Mouse (Mus musculus): ENCODE data around the gene Gm49403. TPM values are rescaled to one million over a fixed set of nuclear protein-coding genes. Genes with fewer than 3 reads are reported as not detected.

The Gm49403 gene
- polyA plus RNA-seq, 1 experiment: not detected

DNA sequence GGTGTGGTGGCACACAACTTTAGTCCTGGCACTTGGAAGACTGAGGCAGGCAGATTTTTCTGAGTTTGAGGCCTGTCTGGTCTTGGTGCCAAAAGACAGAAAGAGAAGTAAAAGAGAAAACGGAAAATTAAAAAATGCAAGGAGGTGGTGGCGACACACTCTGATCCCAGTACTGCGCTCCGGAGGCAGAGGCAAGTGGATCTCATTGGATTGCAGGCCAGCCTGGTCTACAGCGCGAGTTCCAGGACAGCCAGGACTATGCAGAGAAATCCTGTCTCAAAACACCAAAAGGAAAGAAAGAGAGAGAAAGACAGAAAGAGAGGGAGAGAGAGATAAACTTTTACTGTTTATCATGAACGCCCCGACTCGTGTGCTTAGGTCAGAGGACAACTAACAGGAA, 12.9 kb upstream of the Gm49403 start:
- Histone ChIP-seq H3K4me3 (ENCODE audit: insufficient read depth, low read length) (peak overlapping the region; percentile 54), H3K4me1 (ENCODE audit: control insufficient read depth, insufficient read depth, low read length) (no peaks in the 10 kb centered on the region), H3K27ac (ENCODE audit: insufficient read depth, low read length) (no peak overlapping the region)
- no peak for TF ChIP-seq CTCF (IDR thresholded peaks at IDR 0.05; ENCODE audit: borderline replicate concordance, insufficient read depth, low read length)
- no peak for TF ChIP-seq POLR2A (IDR thresholded peaks at IDR 0.05; ENCODE audit: low read depth, low read length)

- Histone ChIP-seq H3K27ac (ENCODE audit: insufficient read depth, low read length) (peak within 1 kb of the TSS; percentile 69), H3K4me1 (ENCODE audit: control insufficient read depth, insufficient read depth, low read length) (no peaks in the 10 kb centered on the region), H3K4me3 (ENCODE audit: insufficient read depth, low read length) (peak within 1 kb of the TSS; percentile 83)
- no peak for TF ChIP-seq CTCF (IDR thresholded peaks at IDR 0.05; ENCODE audit: borderline replicate concordance, insufficient read depth, low read length)
- TF ChIP-seq POLR2A (IDR thresholded peaks at IDR 0.05; ENCODE audit: low read depth, low read length): peak; percentile 62
Measured at GRCm38 (mm10) chr19:8871267-8872186, 12.2 kb upstream of the Gm49403 start, which contains the start of gene Ubxn1. Gene Ubxn1 (plus strand): TSS chr19:8871496.

DNA sequence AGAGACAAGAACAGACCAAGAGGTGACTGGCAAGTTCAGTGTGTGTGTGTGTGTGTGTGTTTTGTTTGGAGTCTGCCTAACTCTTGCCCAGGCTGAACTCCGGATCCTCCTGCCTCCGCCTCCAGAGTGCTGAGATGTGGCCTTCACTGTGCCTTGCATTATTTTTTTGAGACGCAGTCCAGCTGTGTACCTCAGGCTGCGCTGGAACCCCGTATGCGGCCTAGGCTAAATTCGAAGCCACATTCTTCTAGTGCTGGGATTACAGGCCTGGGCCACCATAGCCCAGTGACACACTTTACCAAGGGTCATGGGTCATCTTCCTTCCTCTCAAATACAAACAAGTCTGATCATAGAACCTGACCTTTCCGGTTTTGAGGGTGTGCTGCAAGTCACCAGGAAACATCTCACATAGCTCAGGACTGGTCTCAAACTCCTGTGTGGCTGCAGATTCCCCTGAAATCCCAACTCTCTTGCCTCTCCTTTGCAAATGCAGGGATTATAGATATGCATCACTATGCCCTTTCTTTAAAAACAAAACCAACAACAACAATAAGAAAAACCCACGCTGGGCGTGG, 11.4 kb upstream of the Gm49403 start:
- no peak for TF ChIP-seq CTCF (IDR thresholded peaks at IDR 0.05; ENCODE audit: borderline replicate concordance, insufficient read depth, low read length)
- no peak for TF ChIP-seq POLR2A (IDR thresholded peaks at IDR 0.05; ENCODE audit: low read depth, low read length)
- Histone ChIP-seq H3K4me3 (ENCODE audit: insufficient read depth, low read length) (peak overlapping the region; percentile 83), H3K27ac (ENCODE audit: insufficient read depth, low read length) (peak overlapping the region; percentile 69), H3K4me1 (ENCODE audit: control insufficient read depth, insufficient read depth, low read length) (no peaks in the 10 kb centered on the region)

DNA sequence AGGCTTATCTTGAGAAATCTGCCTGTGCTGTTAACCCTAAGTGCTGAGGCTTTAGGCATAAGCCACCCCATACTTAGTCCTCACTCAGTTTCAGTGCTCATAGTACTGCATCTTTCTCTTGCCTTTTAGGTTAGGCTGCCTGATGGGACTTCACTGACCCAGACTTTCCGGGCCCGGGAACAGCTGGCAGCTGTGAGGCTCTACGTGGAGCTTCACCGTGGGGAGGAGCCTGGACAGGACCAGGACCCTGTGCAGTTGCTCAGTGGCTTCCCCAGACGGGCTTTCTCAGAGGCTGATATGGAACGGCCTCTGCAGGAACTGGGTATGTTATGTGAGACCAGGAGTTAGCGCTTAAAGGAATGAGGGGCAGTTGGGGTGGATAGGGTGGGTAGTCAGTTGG, 8.7 kb upstream of the Gm49403 start:
- H3K27ac ChIP-seq (ENCODE audit: insufficient read depth, low read length): no peak overlapping the region
- no peak overlapping the region for H3K4me3 ChIP-seq (ENCODE audit: insufficient read depth, low read length)
- H3K4me1 ChIP-seq (ENCODE audit: control insufficient read depth, insufficient read depth, low read length): no peaks in the 10 kb centered on the region
- no peak for TF ChIP-seq CTCF (IDR thresholded peaks at IDR 0.05; ENCODE audit: borderline replicate concordance, insufficient read depth, low read length)
- TF ChIP-seq POLR2A (IDR thresholded peaks at IDR 0.05; ENCODE audit: low read depth, low read length): no peak

DNA sequence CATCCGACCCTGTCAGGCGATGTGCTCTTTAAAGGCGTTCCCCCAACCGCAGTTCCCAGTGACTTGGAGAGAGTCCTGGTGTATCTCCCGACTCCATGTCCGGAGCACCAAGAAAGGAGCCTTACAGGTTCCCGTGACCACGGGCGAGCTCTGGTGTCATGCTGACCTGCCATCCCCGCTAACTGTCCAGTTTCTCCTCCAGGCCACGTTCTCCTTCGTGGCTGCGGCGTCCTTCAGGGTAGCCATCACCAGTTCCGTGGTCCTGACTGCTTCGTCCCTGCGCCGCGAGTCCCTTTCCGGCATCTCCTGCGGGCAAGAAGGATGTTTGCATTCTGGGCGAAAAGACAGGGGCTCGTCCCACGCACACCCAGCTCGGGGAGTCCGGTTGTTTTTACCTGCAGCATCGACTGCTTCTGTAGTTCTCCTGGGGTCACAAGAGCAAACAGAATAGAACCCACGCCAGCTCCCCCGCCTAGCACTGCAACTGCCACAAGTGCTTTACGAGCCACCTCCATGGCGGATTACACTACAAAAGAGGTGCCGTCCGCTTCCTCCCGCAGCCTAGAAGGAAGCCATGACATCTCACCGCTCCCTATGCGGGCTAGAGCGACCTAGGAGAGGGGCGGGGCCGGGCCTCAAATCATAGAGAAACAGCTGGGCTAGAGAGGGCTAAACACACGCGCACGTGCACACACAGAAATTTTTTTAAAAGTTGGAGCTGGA, 3.3 kb upstream of the Gm49403 start, which contains the start of gene Uqcc3:
Uqcc3 (minus strand) TSS at position 613 of the 723 bp plus-strand sequence.
- Histone ChIP-seq H3K4me3 (ENCODE audit: insufficient read depth, low read length) (peak within 1 kb of the TSS; percentile 70), H3K27ac (ENCODE audit: insufficient read depth, low read length) (peak within 1 kb of the TSS; percentile 47), H3K4me1 (ENCODE audit: control insufficient read depth, insufficient read depth, low read length) (no peaks in the 10 kb centered on the region)
- peak; percentile 86 for TF ChIP-seq POLR2A (IDR thresholded peaks at IDR 0.05; ENCODE audit: low read depth, low read length)
- TF ChIP-seq CTCF (IDR thresholded peaks at IDR 0.05; ENCODE audit: borderline replicate concordance, insufficient read depth, low read length): no peak

DNA sequence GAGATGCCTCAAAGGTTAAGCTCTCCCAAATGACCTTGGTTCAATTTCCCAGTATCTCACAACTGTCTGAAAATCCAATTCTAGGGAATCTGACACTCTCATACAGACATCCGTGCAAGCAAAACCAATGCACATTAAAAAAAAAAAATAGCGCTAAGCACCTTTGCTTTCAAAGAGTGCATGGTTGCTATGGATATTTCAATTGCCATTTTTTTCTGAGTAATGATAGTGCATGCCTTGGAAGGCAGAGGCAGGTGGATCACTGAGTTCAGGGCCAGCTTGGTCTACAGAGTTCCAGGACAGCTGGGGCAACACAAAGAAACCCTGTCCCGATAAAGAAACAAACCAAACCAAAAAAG, 2.7 kb upstream of the Gm49403 start:
- H3K27ac ChIP-seq (ENCODE audit: insufficient read depth, low read length): no peak overlapping the region
- H3K4me3 ChIP-seq (ENCODE audit: insufficient read depth, low read length): peak overlapping the region; percentile 70; the same call in 1 of the 2 replicates
- H3K4me1 ChIP-seq (ENCODE audit: control insufficient read depth, insufficient read depth, low read length): no peaks in the 10 kb centered on the region
- no peak for TF ChIP-seq CTCF (IDR thresholded peaks at IDR 0.05; ENCODE audit: borderline replicate concordance, insufficient read depth, low read length)
- no peak for TF ChIP-seq POLR2A (IDR thresholded peaks at IDR 0.05; ENCODE audit: low read depth, low read length)

DNA sequence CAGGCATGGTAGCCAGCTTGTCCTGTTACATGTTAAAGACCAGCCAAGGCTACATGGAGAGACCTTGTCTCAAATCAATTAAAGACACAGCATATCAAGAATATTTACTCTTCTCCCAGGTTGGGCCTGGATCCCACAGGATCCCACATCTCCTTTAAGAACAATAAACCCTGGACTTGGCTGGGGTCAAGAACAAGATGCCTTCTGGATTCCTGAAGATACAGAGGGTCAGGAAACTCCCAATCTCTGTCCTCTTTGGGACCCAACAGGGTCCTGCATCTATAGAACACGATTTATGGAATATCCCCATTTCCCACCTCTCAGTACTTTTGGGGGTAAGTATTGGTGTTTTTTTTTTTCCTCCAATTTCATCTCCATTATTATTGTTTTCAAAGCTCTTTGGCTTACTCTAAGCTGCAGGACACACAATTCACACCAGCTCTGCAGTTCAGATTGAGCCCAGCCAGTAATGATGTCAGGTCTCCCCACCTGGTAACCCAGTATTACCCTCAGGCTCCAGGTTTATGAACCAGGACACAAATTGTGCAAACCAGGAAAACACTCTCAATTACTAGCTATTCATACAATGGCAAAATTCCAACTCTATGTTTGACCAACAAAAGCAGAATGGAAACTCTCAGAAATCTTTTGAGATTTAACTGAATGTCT, 3.3 kb downstream of the Gm49403 start:
- TF ChIP-seq CTCF (IDR thresholded peaks at IDR 0.05; ENCODE audit: borderline replicate concordance, insufficient read depth, low read length) (no peak), POLR2A (IDR thresholded peaks at IDR 0.05; ENCODE audit: low read depth, low read length) (peak; percentile 40)
- H3K4me1 ChIP-seq (ENCODE audit: control insufficient read depth, insufficient read depth, low read length): peaks cover 4% of the 10 kb centered on the region; the same call in 1 of the 2 replicates
- no peak overlapping the region for H3K4me3 ChIP-seq (ENCODE audit: insufficient read depth, low read length)
- H3K27ac ChIP-seq (ENCODE audit: insufficient read depth, low read length): peak overlapping the region; percentile 58; the same call in 1 of the 2 replicates

DNA sequence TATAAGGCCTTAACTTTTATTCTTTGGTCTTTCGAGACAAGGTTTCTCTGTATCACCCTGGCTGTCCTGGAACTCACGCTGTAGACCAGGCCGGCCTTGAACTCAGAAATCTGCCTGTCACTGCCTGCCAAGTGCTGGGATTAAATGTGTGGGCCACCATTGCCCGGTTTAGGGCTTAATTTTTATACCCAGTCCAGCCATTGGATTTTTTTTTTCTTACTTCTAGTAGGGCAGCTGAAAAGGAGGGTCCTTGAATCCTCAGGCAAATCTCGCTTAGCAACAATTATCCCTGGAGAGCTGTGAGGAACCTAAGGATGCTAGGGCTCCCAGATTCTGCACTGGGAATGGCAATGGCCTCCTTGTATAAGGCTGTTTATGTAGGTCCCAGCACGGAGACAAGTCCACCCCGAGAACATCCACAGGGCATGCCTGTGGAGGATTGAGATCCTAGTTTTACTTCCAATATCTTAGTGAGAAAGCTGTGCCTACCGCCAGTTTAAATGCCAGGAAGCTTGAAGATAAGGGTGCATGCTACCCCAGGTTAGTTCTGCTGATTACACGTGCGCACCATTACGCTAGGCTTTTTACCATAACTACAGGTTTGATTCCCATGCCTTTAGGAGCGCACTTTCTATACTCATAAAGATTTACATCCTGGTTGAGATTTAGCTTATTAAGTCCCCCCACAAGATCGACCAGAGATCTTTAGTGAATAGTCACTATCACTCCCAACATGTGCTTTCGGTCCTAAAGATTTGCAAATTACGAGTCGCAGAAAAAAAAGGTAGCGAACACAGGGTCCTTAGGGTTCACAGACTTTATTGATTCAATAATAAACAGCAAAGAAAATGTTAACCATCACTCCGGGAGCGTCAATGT, 4.1 kb downstream of the Gm49403 start:
- peak; percentile 53 for TF ChIP-seq POLR2A (IDR thresholded peaks at IDR 0.05; ENCODE audit: low read depth, low read length)
- no peak for TF ChIP-seq CTCF (IDR thresholded peaks at IDR 0.05; ENCODE audit: borderline replicate concordance, insufficient read depth, low read length)
- Histone ChIP-seq H3K27ac (ENCODE audit: insufficient read depth, low read length) (peak overlapping the region; percentile 82), H3K4me3 (ENCODE audit: insufficient read depth, low read length) (peak overlapping the region; percentile 95), H3K4me1 (ENCODE audit: control insufficient read depth, insufficient read depth, low read length) (peaks cover 4% of the 10 kb centered on the region; the same call in 1 of the 2 replicates)
